Comparison of ENCODE assay signal across 26 mouse cellular contexts in the genomic region with DNA sequence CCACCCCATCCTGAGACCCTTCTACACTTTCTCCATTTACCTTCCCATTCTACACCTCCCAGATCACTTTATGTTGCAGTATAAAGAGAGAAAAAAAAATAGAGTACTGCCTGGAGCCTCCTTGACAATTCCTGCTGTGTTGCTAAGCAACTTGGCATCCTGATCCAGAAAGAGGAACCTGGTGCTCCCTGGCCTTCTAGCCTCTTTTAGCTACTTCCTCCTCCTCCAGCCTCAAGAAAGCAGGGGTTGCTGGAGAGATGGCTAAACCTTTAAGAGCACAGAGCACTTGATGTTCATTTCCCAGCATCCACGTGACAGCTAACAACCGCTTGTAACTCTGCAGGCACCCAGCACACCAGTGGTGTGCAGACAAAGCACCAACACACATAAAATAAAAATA. TPM values are rescaled to one million over a fixed set of nuclear protein-coding genes. Genes with fewer than 3 reads are reported as not detected.
"Had no signal": no experiment of that assay in that cellular context is flagged by ENCODE, and none has a peak within 500 bp of the region (broad histone marks: within the 10 kb centered on the region; RNA-seq: fewer than 3 reads in every experiment).

No protein-coding gene starts in this region.

- H3K27ac ChIP-seq: limb, embryonic 15.5 days; liver, embryonic 12.5 days; midbrain, embryonic 12.5 days had no signal

- H3K4me3 ChIP-seq: limb, embryonic 15.5 days; liver, embryonic 12.5 days; megakaryocyte, embryonic 14.5 days; midbrain, embryonic 12.5 days had no signal

- H3K9me3 ChIP-seq: limb, embryonic 15.5 days; liver, embryonic 12.5 days; megakaryocyte, embryonic 14.5 days; midbrain, embryonic 12.5 days had no signal

- H3K4me2 ChIP-seq: limb, embryonic 15.5 days; liver, embryonic 12.5 days; lung, embryonic 14.5 days; midbrain, embryonic 12.5 days had no signal

- ATAC-seq: intestine, postnatal 0 days; liver, embryonic 12.5 days had no signal

- DNase-seq: kidney, adult 8-10 months; kidney, postnatal 36 days; layer of hippocampus, adult 9-11 months; layer of hippocampus, postnatal 36 days; lung, embryonic 14.5 days; lung, postnatal 10 days; lung, postnatal 4 days; retina, postnatal 1 day; right cerebral cortex, postnatal 4 days; spleen, adult 18-20 months; thymus, adult 18-20 months; thymus, postnatal 25 days had no signal

- H3K9ac ChIP-seq: limb, embryonic 15.5 days; liver, embryonic 12.5 days; lung, embryonic 14.5 days; midbrain, embryonic 12.5 days had no signal

- H3K4me1 ChIP-seq: limb, embryonic 15.5 days; liver, embryonic 12.5 days; megakaryocyte, embryonic 14.5 days; midbrain, embryonic 12.5 days had no signal

- H3K36me3 ChIP-seq: limb, embryonic 15.5 days; liver, embryonic 12.5 days; midbrain, embryonic 12.5 days had no signal

RNA-seq across cellular contexts. Expression of a gene that starts 13.0 kb away (rescaled TPM):
- total RNA-seq: layer of hippocampus, adult 18-20 months; layer of hippocampus, postnatal 36 days; left cerebral cortex, postnatal 25 days; neutrophil, adult 5-6 weeks had no signal
- polyA plus RNA-seq: limb, embryonic 11.5 days; liver, embryonic 16.5 days; lung, embryonic 14.5 days; neural tube, embryonic 11.5 days; stomach, embryonic 14.5 days; urinary bladder, adult 2 months had no signal

RNA-seq across cellular contexts. Expression of a gene that starts 17.5 kb away (rescaled TPM):
- total RNA-seq: neutrophil, adult 5-6 weeks had no signal
- polyA plus RNA-seq: kidney, embryonic 16.5 days; limb, embryonic 11.5 days; limb, embryonic 15.5 days; liver, embryonic 12.5 days; liver, embryonic 16.5 days; lung, embryonic 14.5 days had no signal

RNA-seq across cellular contexts. Expression of a gene that starts 20.7 kb away (rescaled TPM):
- total RNA-seq: layer of hippocampus, postnatal 36 days; left cerebral cortex, postnatal 25 days; neutrophil, adult 5-6 weeks had no signal
- polyA plus RNA-seq: kidney, embryonic 16.5 days; limb, embryonic 11.5 days; liver, embryonic 12.5 days; liver, embryonic 16.5 days; lung, embryonic 14.5 days; midbrain, embryonic 12.5 days; neural tube, embryonic 11.5 days; urinary bladder, adult 2 months had no signal
